Mouse (Mus musculus): Measurements from ENCODE around the gene Gata3. TPM values are rescaled to one million over a fixed set of nuclear protein-coding genes. Genes with fewer than 3 reads are reported as not detected.

Gene Gata3
- total RNA-seq, 2 experiments from 2014 or later, result 0.17 TPM; not detected in 1

GRCm38 (mm10) chr2:9887636-9888035 is 2.2 kb downstream of the Gata3 start:
- intact Hi-C loops (cut with DNase I), result loop anchor here (5.0 to 10.0 kb wide), 2 partner anchors 125 to 1213 kb away; no protein-coding TSS in a partner anchor
- no peak for DNase-seq (ENCODE audit: low spot score in 2 of 2)

- DNase-seq (ENCODE audit: low spot score in 2 of 2), result no peak
- intact Hi-C loops (cut with DNase I), result loop anchor here (5.0 to 10.0 kb wide), 2 partner anchors 125 to 1212 kb away; no protein-coding TSS in a partner anchor
Observed at GRCm38 (mm10) chr2:9886921-9887610, 2.8 kb downstream of the Gata3 start.

- intact Hi-C loops (cut with DNase I), result loop anchor here (5.0 to 10.0 kb wide), 2 partner anchors 126 to 1211 kb away; no protein-coding TSS in a partner anchor
- DNase-seq (ENCODE audit: low spot score in 2 of 2), result no peak
Observed at GRCm38 (mm10) chr2:9886031-9886430, 3.8 kb downstream of the Gata3 start.

- intact Hi-C loops (cut with DNase I), result loop anchor here (5.0 to 10.0 kb wide), 2 partner anchors 127 to 1210 kb away; no protein-coding TSS in a partner anchor
- DNase-seq (ENCODE audit: low spot score in 2 of 2), result no peak
Observed at GRCm38 (mm10) chr2:9885217-9885770, 4.5 kb downstream of the Gata3 start.

GRCm38 (mm10) chr2:9884533-9885216 is 5.2 kb downstream of the Gata3 start:
- intact Hi-C loops (cut with DNase I), result loop anchor here (5.0 to 10.0 kb wide), 2 partner anchors 128 to 1210 kb away; no protein-coding TSS in a partner anchor

GRCm38 (mm10) chr2:9883803-9884532 is 5.9 kb downstream of the Gata3 start:
- intact Hi-C loops (cut with DNase I), result loop anchor here (10.0 kb wide), 1 partner anchor 1209 kb away; no protein-coding TSS in a partner anchor
- DNase-seq (ENCODE audit: low spot score in 2 of 2), result no peak

More at GRCm38 (mm10) chr2:9884533-9885216, 5.2 kb downstream of the Gata3 start:
- DNase-seq (ENCODE audit: low spot score in 2 of 2), result no peak

- no peak for DNase-seq (ENCODE audit: low spot score in 2 of 2)
- intact Hi-C loops (cut with DNase I), result loop anchor here (10.0 kb wide), 1 partner anchor 1208 kb away; no protein-coding TSS in a partner anchor
Observed at GRCm38 (mm10) chr2:9882926-9883802, 6.7 kb downstream of the Gata3 start.

GRCm38 (mm10) chr2:9882371-9882925 is 7.4 kb downstream of the Gata3 start:
- DNase-seq (ENCODE audit: low spot score in 2 of 2), result no peak
- intact Hi-C loops (cut with DNase I), result loop anchor here (10.0 kb wide), 1 partner anchor 1208 kb away; no protein-coding TSS in a partner anchor

GRCm38 (mm10) chr2:9881611-9882023 is 8.2 kb downstream of the Gata3 start:
- no peak for DNase-seq (ENCODE audit: low spot score in 2 of 2)
- intact Hi-C loops (cut with DNase I), result loop anchor here (10.0 kb wide), 1 partner anchor 1207 kb away; no protein-coding TSS in a partner anchor

- DNase-seq (ENCODE audit: low spot score in 2 of 2), result no peak
- intact Hi-C loops (cut with DNase I), result loop anchor here (10.0 kb wide), 1 partner anchor 1206 kb away; no protein-coding TSS in a partner anchor
Observed at GRCm38 (mm10) chr2:9881051-9881591, 8.7 kb downstream of the Gata3 start, which contains the start of gene 4930412O13Rik. 4930412O13Rik (plus strand) TSS chr2:9881252.

GRCm38 (mm10) chr2:9880271-9880670 is 9.6 kb downstream of the Gata3 start:
- intact Hi-C loops (cut with DNase I), result loop anchor here (10.0 kb wide), 1 partner anchor 1205 kb away; no protein-coding TSS in a partner anchor
- no peak for DNase-seq (ENCODE audit: low spot score in 2 of 2)

- peak; percentile 57 to 61 for DNase-seq (ENCODE audit: low spot score in 2 of 2)
- intact Hi-C loops (cut with DNase I), result loop anchor here (5.0 kb wide), 1 partner anchor 802 kb away; no protein-coding TSS in a partner anchor
Observed at GRCm38 (mm10) chr2:9879493-9879892, 10.3 kb downstream of the Gata3 start.

- intact Hi-C loops (cut with DNase I), result loop anchor here (5.0 kb wide), 1 partner anchor 802 kb away; no protein-coding TSS in a partner anchor
- DNase-seq (ENCODE audit: low spot score in 2 of 2), result no peak
Observed at GRCm38 (mm10) chr2:9879092-9879491, 10.7 kb downstream of the Gata3 start.

- DNase-seq (ENCODE audit: low spot score in 2 of 2), result no peak
- intact Hi-C loops (cut with DNase I), result loop anchor here (5.0 kb wide), 1 partner anchor 801 kb away; no protein-coding TSS in a partner anchor
Observed at GRCm38 (mm10) chr2:9878564-9879081, 11.2 kb downstream of the Gata3 start.

GRCm38 (mm10) chr2:9877966-9878563 is 11.8 kb downstream of the Gata3 start:
- DNase-seq (ENCODE audit: low spot score in 2 of 2), result no peak
- intact Hi-C loops (cut with DNase I), result loop anchor here (5.0 kb wide), 1 partner anchor 801 kb away; no protein-coding TSS in a partner anchor

- DNase-seq (ENCODE audit: low spot score in 2 of 2), result no peak
- intact Hi-C loops (cut with DNase I), result loop anchor here (5.0 kb wide), 1 partner anchor 800 kb away; no protein-coding TSS in a partner anchor
Observed at GRCm38 (mm10) chr2:9877326-9877690, 12.5 kb downstream of the Gata3 start.

Data from left cerebral cortex, postnatal 14 days (tissue).